In the genomic region with DNA sequence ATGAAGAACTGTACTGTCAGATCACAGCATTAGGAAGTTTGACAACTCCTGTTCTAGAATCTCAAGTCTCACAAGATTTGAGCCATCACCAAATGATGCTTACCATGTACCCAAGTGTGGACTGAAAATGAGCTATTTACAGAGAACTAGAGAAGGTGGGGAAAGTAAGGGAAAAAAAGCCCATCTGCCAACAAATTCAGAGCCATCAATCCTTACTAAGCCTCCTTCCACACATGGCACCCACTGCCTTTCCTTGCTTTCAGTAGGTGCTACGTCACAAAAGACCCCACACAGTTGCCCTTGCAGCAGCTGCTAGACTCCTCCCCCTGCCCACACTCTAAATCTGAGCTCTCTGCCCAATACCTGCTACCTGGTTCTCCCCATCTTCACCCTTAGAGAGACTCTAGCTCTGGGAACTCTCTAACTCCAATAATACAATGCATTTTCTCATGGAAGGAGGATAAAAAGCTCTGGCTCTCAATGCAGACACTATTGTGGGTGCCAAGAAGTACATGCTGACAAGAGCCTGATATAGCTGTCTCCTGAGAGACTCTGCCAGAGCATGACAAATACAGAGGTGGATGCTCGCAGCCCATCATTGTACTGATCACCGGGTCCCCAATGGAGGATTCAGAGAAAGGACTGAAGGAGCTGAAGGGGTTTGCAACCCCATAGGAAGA, we compare ENCODE assay signal across 13 mouse cellular contexts.
"Had no signal": no experiment of that assay in that cellular context is flagged by ENCODE, and none has a peak within 500 bp of the region (broad histone marks: within the 10 kb centered on the region; RNA-seq: fewer than 3 reads in every experiment).

No protein-coding gene starts in this region.

- H3K9me3 ChIP-seq: kidney, embryonic 15.5 days; limb, embryonic 13.5 days; midbrain, embryonic 13.5 days; neural tube, embryonic 15.5 days had no signal

- DNase-seq: kidney, adult 2 months; kidney, postnatal 14 days; layer of hippocampus, postnatal 36 days; left cerebral cortex, postnatal 4 days; lung, adult 18-20 months; lung, postnatal 36 days; thymus, postnatal 4 days had no signal

- H3K9ac ChIP-seq: kidney, embryonic 15.5 days; limb, embryonic 13.5 days; liver, embryonic 14.5 days; midbrain, embryonic 13.5 days; neural tube, embryonic 15.5 days had no signal

- H3K36me3 ChIP-seq: kidney, embryonic 15.5 days; limb, embryonic 13.5 days; midbrain, embryonic 13.5 days; neural tube, embryonic 15.5 days had no signal

- ATAC-seq: midbrain, embryonic 13.5 days had no signal

- H3K4me2 ChIP-seq: kidney, embryonic 15.5 days; limb, embryonic 13.5 days; midbrain, embryonic 13.5 days; neural tube, embryonic 15.5 days had no signal

- H3K4me1 ChIP-seq: midbrain, embryonic 13.5 days had no signal

- H3K27ac ChIP-seq: kidney, embryonic 15.5 days; limb, embryonic 13.5 days; liver, embryonic 14.5 days; midbrain, embryonic 13.5 days had no signal

- H3K4me3 ChIP-seq: kidney, embryonic 15.5 days; limb, embryonic 13.5 days; midbrain, embryonic 13.5 days; myocyte; neural tube, embryonic 15.5 days had no signal

- H3K27me3 ChIP-seq: kidney, embryonic 15.5 days; limb, embryonic 13.5 days; midbrain, embryonic 13.5 days; neural tube, embryonic 15.5 days had no signal
